Mouse (Mus musculus) neural tube, embryonic 13.5 days (tissue): Measurements from ENCODE around the gene Dctn1. TPM values are rescaled to one million over a fixed set of nuclear protein-coding genes. Genes with fewer than 3 reads are reported as not detected.
A peak's percentile ranks its signal among the peaks of the same experiment; 100 is the strongest.

ENCODE experiments used
- ATAC-seq: fragments of 200-750 bp; cut with Nextera tagmentation; 2 replicates; pipeline ENCODE4 v1.8.0; 2017; ENCODE audit warnings: low read depth, mild to moderate bottlenecking, moderate TSS enrichment, moderate library complexity
- H3K27ac ChIP-seq: fragments of 300-500 bp; sonication (generic); replicated peaks from 2 replicates; pipeline ENCODE4 v1.5.1; 2015; ENCODE audit warnings: moderate library complexity, mild to moderate bottlenecking, inconsistent platforms
- H3K27me3 ChIP-seq: fragments of 300-500 bp; sonication (generic); 2 replicates; pipeline ENCODE4 v1.6.1; 2015; ENCODE audit warnings: mild to moderate bottlenecking, inconsistent platforms
- H3K36me3 ChIP-seq: fragments of 300-500 bp; sonication (generic); 2 replicates; pipeline ENCODE4 v1.6.1; 2015; ENCODE audit warnings: mild to moderate bottlenecking, inconsistent platforms
- H3K4me1 ChIP-seq: fragments of 300-500 bp; sonication (generic); replicated peaks from 2 replicates; pipeline ENCODE4 v1.6.1; 2015; ENCODE audit warnings: inconsistent platforms
- H3K4me2 ChIP-seq: fragments of 300-500 bp; sonication (generic); 2 replicates; pipeline ENCODE4 v1.6.1; 2015; ENCODE audit warnings: inconsistent platforms, mild to moderate bottlenecking, moderate library complexity
- H3K4me3 ChIP-seq: fragments of 300-500 bp; sonication (generic); 2 replicates; pipeline ENCODE4 v1.5.1; 2015; ENCODE audit warnings: mild to moderate bottlenecking, inconsistent platforms
- H3K9ac ChIP-seq: fragments of 300-500 bp; sonication (generic); 2 replicates; pipeline ENCODE4 v1.6.1; 2015; ENCODE audit warnings: moderate library complexity, mild to moderate bottlenecking, inconsistent platforms
- H3K9me3 ChIP-seq: fragments of 300-500 bp; sonication (generic); 2 replicates; pipeline ENCODE4 v1.6.1; 2016; ENCODE audit warnings: inconsistent platforms
- WGBS: fragments of 180-500 bp; shearing (Covaris S2); methylation state at CpG from one replicate; pipeline ENCODE4 v1.1.7; 2015; 5-methylcytosine and 5-hydroxymethylcytosine counted together
- polyA plus RNA-seq: library from polyadenylated mRNA; unstranded; fragments of >200 nt; fragmentation: Nextera tagmentation; extraction: Ambion mirVana; gene quantifications from 2 replicates; pipeline ENCODE4 v1.2.1, GENCODE M21; 2015

Gene Dctn1
- polyA plus RNA-seq, 1 experiment from 2014 or later = 176 TPM

DNA sequence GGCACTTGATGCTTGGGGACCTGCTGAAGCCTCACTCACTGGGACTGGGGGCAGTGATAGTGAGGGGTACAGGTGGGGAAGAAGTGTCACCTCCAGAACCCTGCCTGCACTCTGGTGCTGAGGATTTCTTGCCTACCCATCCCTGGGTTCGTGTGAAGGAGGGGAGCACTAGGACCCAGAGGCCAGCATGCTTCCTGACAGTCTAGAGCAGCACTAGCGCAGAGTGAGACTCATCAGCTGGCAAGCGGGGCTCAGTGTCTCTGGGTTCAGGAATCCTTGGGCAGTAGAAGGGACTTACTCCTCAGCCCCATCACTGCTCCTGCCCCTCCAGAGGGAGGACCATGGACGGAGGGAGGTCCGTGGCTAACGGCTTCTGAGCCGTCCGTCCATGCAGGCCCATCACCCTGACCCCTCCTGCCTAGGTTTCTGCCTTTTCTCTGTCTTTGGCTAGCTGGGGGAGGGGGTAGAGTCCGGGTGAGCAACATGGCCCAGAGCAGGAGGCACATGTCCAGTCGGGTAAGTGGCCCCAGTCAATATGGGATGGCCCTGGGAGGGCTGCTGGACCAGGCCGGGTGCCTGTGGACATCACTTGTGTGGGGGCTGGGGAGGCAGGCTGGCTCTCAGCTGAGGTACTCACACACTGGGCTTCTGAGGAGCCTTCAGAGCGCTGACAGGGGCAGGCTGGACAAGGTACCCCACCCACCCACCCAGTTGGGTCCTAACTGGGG lies 13.8 kb downstream of the Dctn1 start:
- WGBS = 16% methylated on average over 12 of the region's 12 CpGs
- Histone ChIP-seq H3K27ac (peak overlapping the region; percentile 52), H3K27me3 (no peaks in the 10 kb centered on the region), H3K36me3 (peaks cover 33% of the 10 kb centered on the region), H3K9ac (peak overlapping the region; percentile 80), H3K9me3 (no peaks in the 10 kb centered on the region), H3K4me3 (peak overlapping the region; percentile 49), H3K4me2 (peak overlapping the region; percentile 68), H3K4me1 (peaks cover 25% of the 10 kb centered on the region)
- peak; percentile 85 for ATAC-seq

GRCm38 (mm10) chr6:83180605-83181004 lies 14.9 kb downstream of the Dctn1 start:
- Histone ChIP-seq H3K27ac (no peak overlapping the region), H3K9me3 (no peaks in the 10 kb centered on the region), H3K9ac (peak overlapping the region; percentile 80), H3K4me1 (peaks cover 34% of the 10 kb centered on the region), H3K27me3 (no peaks in the 10 kb centered on the region), H3K4me2 (peak overlapping the region; percentile 68), H3K36me3 (peaks cover 34% of the 10 kb centered on the region), H3K4me3 (peak overlapping the region; percentile 49)
- WGBS = 79% methylated on average over 6 of the region's 6 CpGs
- no peak for ATAC-seq

- H3K36me3 ChIP-seq = peaks cover 43% of the 10 kb centered on the region
- no peak overlapping the region for H3K4me2 ChIP-seq
- H3K4me3 ChIP-seq = no peak overlapping the region
- peak overlapping the region; percentile 90; the same call in 1 of the 2 replicates for H3K9ac ChIP-seq
- H3K27ac ChIP-seq = peak overlapping the region; percentile 92; the same call in 1 of the 2 replicates
- ATAC-seq = no peak
- 85% methylated on average over 3 of the region's 3 CpGs for WGBS
- peaks cover 57% of the 10 kb centered on the region for H3K4me1 ChIP-seq
- H3K27me3 ChIP-seq = no peaks in the 10 kb centered on the region
- no peaks in the 10 kb centered on the region for H3K9me3 ChIP-seq
Measured at GRCm38 (mm10) chr6:83184858-83185435, 19.2 kb downstream of the Dctn1 start.

GRCm38 (mm10) chr6:83185895-83186861 lies 20.5 kb downstream of the Dctn1 start:
- H3K4me2 ChIP-seq = peak overlapping the region; percentile 70
- H3K27me3 ChIP-seq = no peaks in the 10 kb centered on the region
- peak overlapping the region; percentile 92 for H3K27ac ChIP-seq
- peak overlapping the region; percentile 90 for H3K9ac ChIP-seq
- peak overlapping the region; percentile 59 for H3K4me3 ChIP-seq
- 6% methylated on average over 25 of the region's 25 CpGs for WGBS
- peaks cover 55% of the 10 kb centered on the region for H3K36me3 ChIP-seq
- H3K9me3 ChIP-seq = no peaks in the 10 kb centered on the region
- ATAC-seq = peak; percentile 96
- H3K4me1 ChIP-seq = peaks cover 44% of the 10 kb centered on the region

DNA sequence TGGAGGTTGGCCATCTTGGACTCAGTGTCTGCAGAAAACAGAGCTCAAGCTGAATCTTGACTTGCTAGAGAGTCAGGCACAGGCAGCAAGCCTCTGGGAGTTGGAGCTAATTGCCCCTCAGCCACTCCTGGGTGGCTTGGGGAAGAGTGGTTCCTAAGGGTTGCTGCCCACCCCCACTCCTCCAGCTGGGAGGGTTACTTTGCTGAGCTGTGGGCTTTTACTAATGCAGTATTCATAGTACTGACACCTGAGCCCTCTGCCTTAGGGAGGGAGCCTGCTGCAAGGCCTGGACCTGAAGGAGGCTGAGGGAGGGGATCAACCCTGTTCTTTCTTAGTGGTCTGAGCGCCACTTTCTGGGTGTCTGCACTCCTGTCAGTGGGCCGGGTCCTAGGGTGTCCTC lies 21.2 kb downstream of the Dctn1 start:
- peak overlapping the region; percentile 59 for H3K4me3 ChIP-seq
- WGBS = 55% methylated on average over 2 of the region's 2 CpGs
- ATAC-seq = 0 out of 2 replicates have a peak, but pooled peaks have one; percentile 6
- H3K4me1 ChIP-seq = peaks cover 44% of the 10 kb centered on the region
- peak overlapping the region; percentile 92 for H3K27ac ChIP-seq
- H3K9me3 ChIP-seq = no peaks in the 10 kb centered on the region
- H3K9ac ChIP-seq = peak overlapping the region; percentile 90
- H3K36me3 ChIP-seq = peaks cover 63% of the 10 kb centered on the region
- no peaks in the 10 kb centered on the region for H3K27me3 ChIP-seq
- H3K4me2 ChIP-seq = peak overlapping the region; percentile 70

GRCm38 (mm10) chr6:83193571-83193970 lies 27.9 kb downstream of the Dctn1 start:
- Histone ChIP-seq H3K36me3 (peaks cover 100% of the 10 kb centered on the region), H3K4me3 (no peak overlapping the region), H3K27me3 (no peaks in the 10 kb centered on the region), H3K4me1 (peaks cover 9% of the 10 kb centered on the region), H3K9me3 (no peaks in the 10 kb centered on the region), H3K9ac (no peak overlapping the region), H3K4me2 (no peak overlapping the region), H3K27ac (no peak overlapping the region)
- no peak for ATAC-seq
- WGBS = 91% methylated on average over 7 of the region's 7 CpGs

DNA sequence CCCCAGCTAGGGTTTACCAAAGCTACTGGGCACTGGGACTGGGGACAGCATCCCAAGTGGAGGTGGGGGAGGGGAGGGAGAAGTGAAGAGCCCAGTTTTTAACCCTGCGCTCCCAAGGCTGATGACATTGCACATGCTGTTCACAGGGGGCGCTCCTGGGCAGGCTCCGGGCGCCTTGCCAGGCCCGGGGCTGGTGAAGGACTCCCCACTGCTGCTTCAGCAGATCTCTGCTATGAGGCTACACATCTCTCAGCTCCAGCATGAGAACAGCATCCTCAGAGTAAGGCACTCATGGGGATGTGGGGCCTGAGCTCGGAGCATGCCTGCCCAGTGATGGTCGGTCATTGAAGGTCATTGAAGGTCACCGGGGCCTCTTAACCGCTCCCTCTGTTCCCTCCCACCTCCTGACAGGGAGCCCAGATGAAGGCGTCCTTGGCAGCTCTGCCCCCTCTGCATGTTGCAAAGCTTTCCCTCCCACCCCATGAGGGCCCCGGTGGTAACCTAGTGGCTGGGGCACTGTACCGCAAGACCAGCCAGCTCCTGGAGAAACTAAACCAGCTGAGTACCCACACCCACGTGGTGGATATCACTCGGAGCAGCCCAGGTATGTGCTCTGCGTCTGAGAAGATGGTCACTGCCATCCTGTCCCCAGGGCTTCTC lies 31.8 kb downstream of the Dctn1 start:
- peak; percentile 17 for ATAC-seq

DNA sequence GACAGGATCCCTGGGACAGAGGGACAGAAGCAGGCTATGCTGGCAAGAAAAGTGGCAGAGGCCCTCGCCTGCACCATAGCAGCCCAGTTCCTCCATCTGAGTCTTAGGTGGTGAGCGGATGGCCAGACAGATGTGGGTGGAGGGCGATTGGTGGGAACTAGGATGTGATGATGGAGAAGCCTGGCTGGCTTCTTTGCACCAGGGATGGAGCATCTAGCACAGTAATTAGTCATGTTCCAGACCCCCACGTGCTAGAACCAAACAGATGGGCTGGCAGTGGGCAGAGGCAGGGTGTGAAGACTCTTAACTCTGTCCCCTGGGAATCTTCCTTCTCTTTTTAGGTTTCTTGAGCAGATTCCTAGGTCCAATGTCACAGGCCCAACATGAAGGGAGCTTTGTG lies 37.6 kb downstream of the Dctn1 start:
- H3K9ac ChIP-seq = no peak overlapping the region
- peaks cover 30% of the 10 kb centered on the region for H3K36me3 ChIP-seq
- no peak overlapping the region for H3K27ac ChIP-seq
- H3K4me3 ChIP-seq = no peak overlapping the region
- no peaks in the 10 kb centered on the region for H3K4me1 ChIP-seq
- no peak for ATAC-seq
- no peaks in the 10 kb centered on the region for H3K9me3 ChIP-seq
- H3K4me2 ChIP-seq = no peak overlapping the region
- no peaks in the 10 kb centered on the region for H3K27me3 ChIP-seq
- WGBS = 79% methylated on average over 4 of the region's 4 CpGs

More for the DNA sequence above, 31.8 kb downstream of the Dctn1 start:
- H3K4me3 ChIP-seq = no peak overlapping the region
- peaks cover 89% of the 10 kb centered on the region for H3K36me3 ChIP-seq
- H3K4me2 ChIP-seq = no peak overlapping the region
- H3K4me1 ChIP-seq = 0 out of 2 replicates have a peak, but pooled peaks cover 4% of the 10 kb centered on the region
- WGBS = 41% methylated on average over 15 of the region's 15 CpGs
- no peak overlapping the region for H3K27ac ChIP-seq
- no peaks in the 10 kb centered on the region for H3K27me3 ChIP-seq
- H3K9ac ChIP-seq = no peak overlapping the region
- H3K9me3 ChIP-seq = no peaks in the 10 kb centered on the region

DNA sequence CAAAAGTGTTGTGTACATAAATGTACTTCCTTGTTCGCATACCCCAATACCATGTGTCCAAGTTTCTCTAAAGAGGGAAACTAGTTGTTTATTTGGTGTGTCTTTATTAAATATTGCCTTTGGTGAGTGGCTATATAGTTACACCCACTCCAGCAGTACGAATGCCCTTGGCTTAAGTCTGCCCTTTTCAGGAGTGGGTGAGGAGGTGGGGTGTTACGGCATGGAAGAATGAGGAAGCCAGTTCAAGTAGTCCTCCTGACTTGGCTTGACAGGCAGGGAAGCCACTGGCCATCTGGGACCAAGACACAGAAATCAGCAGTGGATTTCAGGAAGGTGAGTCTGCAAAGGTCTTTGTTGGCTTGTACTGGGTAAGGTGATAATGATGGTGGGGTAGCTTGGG lies 40.1 kb downstream of the Dctn1 start:
- WGBS = 90% methylated on average over 3 of the region's 3 CpGs
- Histone ChIP-seq H3K4me1 (peaks cover 6% of the 10 kb centered on the region), H3K4me3 (no peak overlapping the region), H3K36me3 (peaks cover 6% of the 10 kb centered on the region), H3K4me2 (no peak overlapping the region), H3K27me3 (no peaks in the 10 kb centered on the region), H3K27ac (no peak overlapping the region), H3K9ac (no peak overlapping the region), H3K9me3 (no peaks in the 10 kb centered on the region)
- no peak for ATAC-seq

- Histone ChIP-seq H3K9me3 (no peaks in the 10 kb centered on the region), H3K9ac (no peak overlapping the region), H3K36me3 (peaks cover under 1% of the 10 kb centered on the region), H3K4me1 (peaks cover 7% of the 10 kb centered on the region), H3K4me3 (no peak overlapping the region), H3K4me2 (no peak overlapping the region), H3K27ac (no peak overlapping the region), H3K27me3 (no peaks in the 10 kb centered on the region)
- 81% methylated on average over 11 of the region's 11 CpGs for WGBS
- no peak for ATAC-seq
Measured at GRCm38 (mm10) chr6:83206321-83206720, 40.6 kb downstream of the Dctn1 start.

- no peaks in the 10 kb centered on the region for H3K9me3 ChIP-seq
- 69% methylated on average over 9 of the region's 9 CpGs for WGBS
- H3K27ac ChIP-seq = no peak overlapping the region
- no peak for ATAC-seq
- no peaks in the 10 kb centered on the region for H3K27me3 ChIP-seq
- H3K36me3 ChIP-seq = no peaks in the 10 kb centered on the region
- H3K4me1 ChIP-seq = peaks cover 13% of the 10 kb centered on the region
- no peak overlapping the region for H3K9ac ChIP-seq
- no peak overlapping the region for H3K4me3 ChIP-seq
- H3K4me2 ChIP-seq = no peak overlapping the region
Measured at GRCm38 (mm10) chr6:83207361-83208049, 41.8 kb downstream of the Dctn1 start.
